Mouse (Mus musculus): ENCODE measurements at regions not wholly inside any gene's neighbourhood (a gene's known extent, or its start where the extent isn't known, plus 50 kb on each side); places are given as distances from the start of the nearest gene placed in this dataset.

- no peak for DNase-seq (ENCODE audit: low spot score in 2 of 2)
Measured at GRCm38 (mm10) chr3:150415277-150415676, 1022.4 kb upstream of the Adgrl4 start.

- no peak for DNase-seq (ENCODE audit: low spot score in 2 of 2)
Measured at GRCm38 (mm10) chr3:150416447-150416846, 1021.2 kb upstream of the Adgrl4 start.

GRCm38 (mm10) chr3:150427965-150428364 is 1009.7 kb upstream of the Adgrl4 start:
- no peak for DNase-seq (ENCODE audit: low spot score in 2 of 2)

GRCm38 (mm10) chr3:150431291-150431690 is 1006.4 kb upstream of the Adgrl4 start:
- DNase-seq (ENCODE audit: low spot score in 2 of 2), result no peak

- peak in 1 of 2 experiments; percentile 24 for DNase-seq (ENCODE audit: low spot score in 2 of 2)
Measured at GRCm38 (mm10) chr3:150435199-150435598, 1002.5 kb upstream of the Adgrl4 start.

- no peak for DNase-seq (ENCODE audit: low spot score in 2 of 2)
Measured at GRCm38 (mm10) chr3:150435818-150436607, 1001.7 kb upstream of the Adgrl4 start.
